Mouse (Mus musculus) neural tube, embryonic 14.5 days (tissue): Measurements from ENCODE around the gene Lrrc73. TPM values are rescaled to one million over a fixed set of nuclear protein-coding genes. Genes with fewer than 3 reads are reported as not detected.

Experiments
- ATAC-seq: fragments of 200-750 bp; cut with Nextera tagmentation; 2 replicates; pipeline ENCODE4 v1.8.0; 2017; ENCODE audit warnings: low read depth, mild to moderate bottlenecking, moderate TSS enrichment, moderate library complexity
- H3K27ac ChIP-seq: fragments of 300-500 bp; sonication (generic); 2 replicates; pipeline ENCODE4 v1.5.1; 2014; ENCODE audit warnings: low read depth, mild to moderate bottlenecking, control low read depth, low read length, moderate library complexity, mixed read lengths
- H3K27me3 ChIP-seq: fragments of 300-500 bp; sonication (generic); 2 replicates; pipeline ENCODE4 v1.6.1; 2014; ENCODE audit warnings: low read length; ENCODE audit not compliant: control insufficient read depth, insufficient read depth
- H3K36me3 ChIP-seq: fragments of 300-500 bp; sonication (generic); 2 replicates; pipeline ENCODE4 v1.6.1; 2014; ENCODE audit warnings: low read length, mixed read lengths; ENCODE audit not compliant: control insufficient read depth, insufficient read depth
- H3K4me1 ChIP-seq: fragments of 300-500 bp; sonication (generic); 2 replicates; pipeline ENCODE4 v1.6.1; 2014; ENCODE audit warnings: low read length; ENCODE audit not compliant: control insufficient read depth, insufficient read depth
- H3K4me2 ChIP-seq: fragments of 300-500 bp; sonication (generic); 2 replicates; pipeline ENCODE4 v1.6.1; 2014; ENCODE audit warnings: mild to moderate bottlenecking, low read depth, low read length, control low read depth
- H3K4me3 ChIP-seq: fragments of 300-500 bp; sonication (generic); 2 replicates; pipeline ENCODE4 v1.5.1; 2014; ENCODE audit warnings: low read depth, low read length, control low read depth, mixed read lengths
- H3K9ac ChIP-seq: fragments of 300-500 bp; sonication (generic); replicated peaks from 2 replicates; pipeline ENCODE4 v1.6.1; 2014; ENCODE audit warnings: low read depth, mild to moderate bottlenecking, control low read depth, low read length, mixed read lengths
- H3K9me3 ChIP-seq: fragments of 300-500 bp; sonication (generic); 2 replicates; pipeline ENCODE4 v1.6.1; 2016; ENCODE audit warnings: low read length; ENCODE audit not compliant: control insufficient read depth
- WGBS: fragments of 180-500 bp; shearing (Covaris S2); extraction: QIAGEN DNeasy Blood & Tissue Kit; methylation state at CpG from one replicate; pipeline ENCODE4 v1.1.7; 2014; 5-methylcytosine and 5-hydroxymethylcytosine counted together
- polyA plus RNA-seq: library from polyadenylated mRNA; unstranded; fragments of >200 nt; fragmentation: Nextera tagmentation; extraction: Ambion mirVana; gene quantifications from 2 replicates; pipeline ENCODE4 v1.2.1, GENCODE M21; 2014

Lrrc73 gene
- polyA plus RNA-seq, 1 experiment from 2014 or later: 10.1 TPM

GRCm38 (mm10) chr17:46278011-46278765 lies 24.9 kb downstream of the Lrrc73 start:
- WGBS: 95% methylated on average over 12 of the region's 12 CpGs
- H3K4me3 ChIP-seq: no peak overlapping the region
- ATAC-seq: no peak

GRCm38 (mm10) chr17:46282483-46283123 lies 29.3 kb downstream of the Lrrc73 start, which contains the start of gene Tjap1:
Tjap1 (minus strand) TSS chr17:46283026.
- H3K36me3 ChIP-seq: no peaks in the 10 kb centered on the region
- H3K4me2 ChIP-seq: peak within 1 kb of the TSS; percentile 97
- no peaks in the 10 kb centered on the region for H3K27me3 ChIP-seq
- peak; percentile 99 for ATAC-seq
- H3K9ac ChIP-seq: peak within 1 kb of the TSS; percentile 65
- H3K4me1 ChIP-seq: peaks cover 4% of the 10 kb centered on the region; the same call in 1 of the 2 replicates
- no peaks in the 10 kb centered on the region for H3K9me3 ChIP-seq
- H3K4me3 ChIP-seq: peak within 1 kb of the TSS; percentile 59
- WGBS: under 1% methylated on average over 37 of the region's 37 CpGs
- H3K27ac ChIP-seq: peak within 1 kb of the TSS; percentile 44; the same call in 1 of the 2 replicates

More at GRCm38 (mm10) chr17:46278011-46278765, 24.9 kb downstream of the Lrrc73 start:
- no peaks in the 10 kb centered on the region for H3K9me3 ChIP-seq
- no peak overlapping the region for H3K4me2 ChIP-seq
- no peaks in the 10 kb centered on the region for H3K36me3 ChIP-seq
- H3K9ac ChIP-seq: no peak overlapping the region
- no peaks in the 10 kb centered on the region for H3K27me3 ChIP-seq
- H3K27ac ChIP-seq: no peak overlapping the region
- peaks cover 4% of the 10 kb centered on the region; the same call in 1 of the 2 replicates for H3K4me1 ChIP-seq

GRCm38 (mm10) chr17:46283140-46283539 lies 29.8 kb downstream of the Lrrc73 start:
- ATAC-seq: peak; percentile 65
- peak overlapping the region; percentile 97 for H3K4me2 ChIP-seq
- H3K9ac ChIP-seq: peak overlapping the region; percentile 65
- no peaks in the 10 kb centered on the region for H3K27me3 ChIP-seq
- H3K27ac ChIP-seq: peak overlapping the region; percentile 44; the same call in 1 of the 2 replicates
- WGBS: 20% methylated on average over 9 of the region's 9 CpGs
- H3K4me1 ChIP-seq: peaks cover 4% of the 10 kb centered on the region; the same call in 1 of the 2 replicates
- H3K4me3 ChIP-seq: peak overlapping the region; percentile 59
- H3K36me3 ChIP-seq: no peaks in the 10 kb centered on the region
- H3K9me3 ChIP-seq: no peaks in the 10 kb centered on the region

GRCm38 (mm10) chr17:46283911-46284310 lies 30.6 kb downstream of the Lrrc73 start:
- no peak overlapping the region for H3K27ac ChIP-seq
- H3K27me3 ChIP-seq: no peaks in the 10 kb centered on the region
- H3K4me2 ChIP-seq: no peak overlapping the region
- no peaks in the 10 kb centered on the region for H3K36me3 ChIP-seq
- ATAC-seq: no peak
- no peak overlapping the region for H3K4me3 ChIP-seq
- H3K9ac ChIP-seq: no peak overlapping the region
- WGBS: 89% methylated on average over 8 of the region's 8 CpGs
- no peaks in the 10 kb centered on the region for H3K9me3 ChIP-seq
- H3K4me1 ChIP-seq: peaks cover 4% of the 10 kb centered on the region; the same call in 1 of the 2 replicates

DNA sequence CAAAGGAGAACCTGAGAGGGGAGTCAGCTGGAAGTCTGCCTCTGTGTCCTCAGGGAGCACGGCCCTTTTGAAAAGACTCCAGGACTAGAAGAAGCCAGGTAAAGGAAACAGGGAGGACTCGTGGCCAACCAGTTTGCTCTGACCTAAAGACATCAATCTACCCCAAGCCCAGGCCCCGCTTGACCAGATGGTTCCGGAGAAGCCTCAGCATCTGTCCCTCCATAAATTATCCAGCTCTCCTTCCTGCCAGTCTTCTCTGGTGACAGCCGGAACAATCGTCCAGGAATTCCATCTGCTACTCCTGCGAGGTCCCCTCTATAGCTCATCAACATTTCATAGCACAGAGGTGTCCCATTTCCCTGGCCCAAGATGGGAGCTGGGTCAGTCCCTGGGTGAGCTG lies 31.3 kb downstream of the Lrrc73 start:
- Histone ChIP-seq H3K27me3 (no peaks in the 10 kb centered on the region), H3K9me3 (no peaks in the 10 kb centered on the region), H3K4me1 (peaks cover 4% of the 10 kb centered on the region; the same call in 1 of the 2 replicates), H3K36me3 (no peaks in the 10 kb centered on the region), H3K9ac (no peak overlapping the region), H3K27ac (no peak overlapping the region), H3K4me3 (no peak overlapping the region), H3K4me2 (no peak overlapping the region)
- WGBS: 33% methylated on average over 7 of the region's 7 CpGs
- ATAC-seq: no peak

GRCm38 (mm10) chr17:46285407-46285806 lies 32.1 kb downstream of the Lrrc73 start:
- ATAC-seq: no peak
- Histone ChIP-seq H3K27ac (no peak overlapping the region), H3K4me3 (no peak overlapping the region), H3K9me3 (no peaks in the 10 kb centered on the region), H3K9ac (no peak overlapping the region), H3K4me1 (peaks cover 4% of the 10 kb centered on the region; the same call in 1 of the 2 replicates), H3K27me3 (no peaks in the 10 kb centered on the region), H3K36me3 (no peaks in the 10 kb centered on the region), H3K4me2 (no peak overlapping the region)
- WGBS: 77% methylated on average over 6 of the region's 6 CpGs

GRCm38 (mm10) chr17:46287678-46288095 lies 34.4 kb downstream of the Lrrc73 start:
- Histone ChIP-seq H3K4me2 (no peak overlapping the region), H3K36me3 (no peaks in the 10 kb centered on the region), H3K9ac (no peak overlapping the region), H3K9me3 (no peaks in the 10 kb centered on the region), H3K27ac (no peak overlapping the region), H3K27me3 (no peaks in the 10 kb centered on the region), H3K4me3 (no peak overlapping the region), H3K4me1 (no peaks in the 10 kb centered on the region)
- WGBS: 78% methylated on average over 11 of the region's 11 CpGs
- no peak for ATAC-seq

DNA sequence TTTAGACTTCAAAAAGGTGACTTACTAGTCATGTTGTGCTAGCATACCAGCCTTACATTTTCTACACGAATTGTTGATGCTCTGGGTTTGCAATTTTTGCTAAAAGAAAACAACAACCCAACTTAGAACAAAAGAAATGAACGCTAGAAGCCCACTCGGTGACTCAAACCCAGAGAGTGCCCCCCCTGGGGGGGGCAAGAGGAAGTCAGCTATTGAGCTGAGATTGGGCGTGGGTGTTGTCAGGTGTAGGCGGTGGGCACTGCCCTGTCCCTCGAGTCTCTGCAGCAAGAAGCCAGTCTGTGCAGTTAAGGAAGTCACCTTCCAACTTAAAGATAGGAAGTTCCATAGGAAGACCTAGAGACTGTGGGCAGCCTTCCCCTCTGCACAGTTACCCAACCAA lies 43.3 kb downstream of the Lrrc73 start:
- WGBS: 40% methylated on average over 6 of the region's 6 CpGs
- Histone ChIP-seq H3K4me3 (peak overlapping the region; percentile 61; the same call in 1 of the 2 replicates), H3K4me2 (peak overlapping the region; percentile 86; the same call in 1 of the 2 replicates), H3K36me3 (no peaks in the 10 kb centered on the region), H3K9me3 (no peaks in the 10 kb centered on the region), H3K4me1 (peaks cover 10% of the 10 kb centered on the region; the same call in 1 of the 2 replicates), H3K9ac (peak overlapping the region; percentile 64; the same call in 1 of the 2 replicates), H3K27ac (peak overlapping the region; percentile 71; the same call in 1 of the 2 replicates), H3K27me3 (peaks cover 13% of the 10 kb centered on the region)
- no peak for ATAC-seq

DNA sequence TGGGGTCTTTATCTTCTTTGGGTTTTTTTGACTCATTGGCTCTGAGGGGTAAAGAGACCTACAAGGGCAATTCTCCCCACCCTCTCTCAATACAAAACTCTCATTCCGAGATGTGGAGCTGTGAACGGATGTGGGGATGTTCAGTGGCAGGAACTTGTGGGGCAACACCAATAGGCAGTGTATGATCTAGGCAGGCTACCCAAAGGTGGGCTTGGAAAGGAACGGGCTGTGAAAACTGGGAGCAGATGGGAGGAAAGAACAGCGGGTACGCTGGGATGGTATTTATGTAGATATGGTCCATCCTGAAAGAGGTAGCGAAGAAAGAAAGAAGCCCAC lies 43.7 kb downstream of the Lrrc73 start:
- WGBS: 10% methylated on average over 6 of the region's 6 CpGs
- Histone ChIP-seq H3K9me3 (no peaks in the 10 kb centered on the region), H3K4me2 (peak overlapping the region; percentile 86), H3K27ac (peak overlapping the region; percentile 71; the same call in 1 of the 2 replicates), H3K9ac (peak overlapping the region; percentile 64), H3K4me1 (peaks cover 10% of the 10 kb centered on the region; the same call in 1 of the 2 replicates), H3K36me3 (no peaks in the 10 kb centered on the region), H3K27me3 (peaks cover 13% of the 10 kb centered on the region), H3K4me3 (peak overlapping the region; percentile 61)
- ATAC-seq: peak; percentile 33
